Mouse (Mus musculus) neural tube, embryonic 12.5 days (tissue): ENCODE results near the gene Fbln1. TPM values are rescaled to one million over a fixed set of nuclear protein-coding genes. Genes with fewer than 3 reads are reported as not detected.
"Not testable (repeated sequence)": the region's sequence is repeated elsewhere in the genome, so short reads cannot be mapped to it uniquely, and the experiment has no call there.

Source experiments
- ATAC-seq: fragments of 200-750 bp; cut with Nextera tagmentation; 2 replicates; pipeline ENCODE4 v1.8.0; 2017; ENCODE audit warnings: low read depth, mild to moderate bottlenecking, moderate TSS enrichment, moderate library complexity; ENCODE audit not compliant: low FRiP score
- H3K27ac ChIP-seq: fragments of 300-500 bp; sonication (generic); 2 replicates; pipeline ENCODE4 v1.5.1; 2016
- H3K27me3 ChIP-seq: fragments of 300-500 bp; sonication (generic); replicated peaks from 2 replicates; pipeline ENCODE4 v1.6.1; 2016; ENCODE audit warnings: mild to moderate bottlenecking
- H3K36me3 ChIP-seq: fragments of 300-500 bp; sonication (generic); 2 replicates; pipeline ENCODE4 v1.6.1; 2016; ENCODE audit warnings: mild to moderate bottlenecking
- H3K4me1 ChIP-seq: fragments of 300-500 bp; sonication (generic); 2 replicates; pipeline ENCODE4 v1.6.1; 2016
- H3K4me2 ChIP-seq: fragments of 300-500 bp; sonication (generic); replicated peaks from 2 replicates; pipeline ENCODE4 v1.6.1; 2016; ENCODE audit warnings: mild to moderate bottlenecking
- H3K4me3 ChIP-seq: fragments of 300-500 bp; sonication (generic); 2 replicates; pipeline ENCODE4 v1.5.1; 2016
- H3K9ac ChIP-seq: fragments of 300-500 bp; sonication (generic); 2 replicates; pipeline ENCODE4 v1.6.1; 2016; ENCODE audit warnings: mild to moderate bottlenecking
- H3K9me3 ChIP-seq: fragments of 300-500 bp; sonication (generic); 2 replicates; pipeline ENCODE4 v1.6.1; 2016; ENCODE audit warnings: mild to moderate bottlenecking
- WGBS: fragments of 180-500 bp; shearing (Covaris S2); methylation state at CpG from one replicate; pipeline ENCODE4 v1.1.7; 2016; 5-methylcytosine and 5-hydroxymethylcytosine counted together
- polyA plus RNA-seq: library from polyadenylated mRNA; unstranded; fragments of >200 nt; fragmentation: Nextera tagmentation; extraction: Ambion mirVana; gene quantifications from 2 replicates; pipeline ENCODE4 v1.2.1, GENCODE M21; 2016

The Fbln1 gene
- polyA plus RNA-seq, 1 experiment from 2014 or later = 102 TPM

DNA sequence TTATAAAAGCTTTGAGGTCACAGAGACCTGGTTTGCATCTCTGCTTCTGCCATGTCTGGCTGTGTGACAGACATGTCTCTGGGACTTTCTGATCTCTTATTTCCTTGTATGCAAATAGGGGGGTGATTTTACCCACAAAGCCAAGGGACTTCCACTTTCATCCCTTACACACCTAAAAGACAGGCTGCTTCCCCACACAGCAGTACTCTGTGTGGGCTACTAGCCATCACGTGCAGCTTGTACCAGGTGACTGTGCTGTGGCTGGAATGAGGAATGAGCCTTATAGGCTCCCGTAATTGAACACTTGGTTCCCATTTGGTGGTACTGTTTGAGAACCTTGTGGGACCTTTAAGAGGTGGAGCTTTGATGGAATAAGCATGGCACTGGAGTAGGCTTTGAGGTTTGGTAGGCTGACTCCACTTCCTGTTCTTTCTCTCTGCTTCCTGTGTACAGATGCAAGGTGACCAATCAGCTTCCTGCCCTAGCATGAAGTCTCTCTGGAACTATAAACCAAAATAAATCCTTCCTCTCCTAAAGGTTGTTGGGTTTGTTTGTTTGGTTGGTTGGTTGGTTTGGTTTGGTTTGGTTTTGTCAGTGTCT is 101.4 kb downstream of the Fbln1 start:
- no peak overlapping the region for H3K9ac ChIP-seq
- peaks cover 3% of the 10 kb centered on the region; the same call in 1 of the 2 replicates for H3K9me3 ChIP-seq
- H3K36me3 ChIP-seq = no peaks in the 10 kb centered on the region
- ATAC-seq = no peak
- H3K4me1 ChIP-seq = peaks cover 3% of the 10 kb centered on the region; the same call in 1 of the 2 replicates
- no peak overlapping the region for H3K4me3 ChIP-seq
- no peaks in the 10 kb centered on the region for H3K27me3 ChIP-seq
- H3K27ac ChIP-seq = no peak overlapping the region
- H3K4me2 ChIP-seq = no peak overlapping the region
- WGBS = 93% methylated on average over 2 of the region's 2 CpGs

GRCm38 (mm10) chr15:85311058-85311657 is 105.4 kb downstream of the Fbln1 start:
- 71% methylated on average over 10 of the region's 10 CpGs for WGBS
- Histone ChIP-seq H3K27ac (no peak overlapping the region), H3K4me2 (no peak overlapping the region), H3K4me1 (peaks cover 10% of the 10 kb centered on the region), H3K4me3 (no peak overlapping the region), H3K9ac (no peak overlapping the region), H3K36me3 (no peaks in the 10 kb centered on the region), H3K27me3 (no peaks in the 10 kb centered on the region), H3K9me3 (0 out of 2 replicates have a peak, but pooled peaks cover 3% of the 10 kb centered on the region)
- no peak for ATAC-seq

- no peak overlapping the region for H3K4me3 ChIP-seq
- peak; percentile 85; the same call in 1 of the 2 replicates for ATAC-seq
- no peak overlapping the region for H3K4me2 ChIP-seq
- peaks cover 4% of the 10 kb centered on the region for H3K27me3 ChIP-seq
- peaks cover 20% of the 10 kb centered on the region for H3K4me1 ChIP-seq
- WGBS = 44% methylated on average over 12 of the region's 13 CpGs
- H3K27ac ChIP-seq = no peak overlapping the region
- no peaks in the 10 kb centered on the region for H3K36me3 ChIP-seq
- H3K9me3 ChIP-seq = no peaks in the 10 kb centered on the region
- no peak overlapping the region for H3K9ac ChIP-seq
These were observed 109.8 kb downstream of the Fbln1 start for GRCm38 (mm10) chr15:85315378-85316025.

- Histone ChIP-seq H3K9me3 (no peaks in the 10 kb centered on the region), H3K36me3 (no peaks in the 10 kb centered on the region), H3K4me2 (no peak overlapping the region), H3K4me1 (peaks cover 20% of the 10 kb centered on the region), H3K4me3 (no peak overlapping the region), H3K27me3 (peaks cover 4% of the 10 kb centered on the region), H3K27ac (no peak overlapping the region), H3K9ac (no peak overlapping the region)
- 56% methylated on average over 14 of the region's 14 CpGs for WGBS
- ATAC-seq = peak; percentile 50; the same call in 1 of the 2 replicates
These were observed 110.8 kb downstream of the Fbln1 start for GRCm38 (mm10) chr15:85316342-85317140.

DNA sequence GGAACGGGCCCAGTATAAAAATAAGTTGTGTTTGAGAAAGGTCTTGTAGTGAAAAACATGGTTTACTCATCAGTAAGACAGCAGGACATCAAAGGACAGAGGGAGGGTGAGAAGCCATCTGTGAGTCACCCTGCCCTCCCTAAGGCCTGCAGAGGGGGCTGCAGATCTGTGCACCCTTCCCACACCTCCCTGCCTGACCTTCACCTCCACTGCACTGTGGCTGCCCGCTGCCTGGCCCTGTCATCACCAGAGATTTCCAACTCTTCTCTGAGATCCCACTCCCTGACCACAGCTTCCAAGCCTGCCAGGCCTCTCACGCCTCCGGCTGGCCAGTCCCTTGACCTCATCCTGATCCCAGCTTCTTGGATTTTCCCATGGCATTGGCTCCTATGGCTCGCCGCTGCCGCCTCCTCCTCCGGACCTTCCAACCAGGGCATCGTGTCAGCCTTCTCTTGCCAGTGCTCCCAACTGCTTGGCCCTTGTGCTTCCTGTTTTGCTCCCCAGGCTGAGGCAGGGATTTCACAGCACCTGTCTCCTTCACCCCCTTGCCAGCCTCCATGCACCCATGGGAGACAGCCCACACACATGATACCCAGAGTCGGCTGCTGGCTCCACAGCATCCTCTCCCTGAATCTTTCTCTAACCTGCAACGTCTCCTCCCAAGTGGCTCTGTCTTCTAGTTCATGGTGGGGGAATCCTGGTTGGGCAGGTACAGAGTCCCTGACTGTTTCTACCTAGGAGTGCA is 114.3 kb downstream of the Fbln1 start:
- no peak for ATAC-seq
- Histone ChIP-seq H3K4me2 (no peak overlapping the region), H3K4me3 (no peak overlapping the region), H3K9me3 (no peaks in the 10 kb centered on the region), H3K27me3 (peaks cover 4% of the 10 kb centered on the region), H3K9ac (no peak overlapping the region), H3K27ac (no peak overlapping the region), H3K4me1 (peaks cover 20% of the 10 kb centered on the region), H3K36me3 (no peaks in the 10 kb centered on the region)
- WGBS = 76% methylated on average over 11 of the region's 11 CpGs

DNA sequence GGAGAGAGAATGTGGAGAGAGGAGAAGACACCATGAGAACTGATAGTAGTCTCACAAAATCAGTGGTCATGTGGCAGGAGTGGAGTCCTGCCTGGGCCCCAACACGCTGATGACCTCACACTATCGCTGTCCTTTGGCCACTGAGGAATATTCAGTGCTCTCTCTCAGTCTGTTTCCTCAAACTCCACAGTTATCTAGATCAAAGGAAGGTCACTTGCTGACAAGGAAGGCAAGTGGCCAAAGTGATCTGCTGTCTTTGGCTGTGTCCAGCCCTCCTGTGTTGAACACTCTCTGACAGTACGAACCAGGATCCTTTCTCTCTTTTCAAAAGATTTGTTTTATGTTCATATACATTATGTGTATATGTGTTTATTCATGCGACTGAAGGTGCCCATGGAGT is 117.5 kb downstream of the Fbln1 start:
- 91% methylated on average over 4 of the region's 4 CpGs for WGBS
- no peak for ATAC-seq
- no peak overlapping the region for H3K27ac ChIP-seq

DNA sequence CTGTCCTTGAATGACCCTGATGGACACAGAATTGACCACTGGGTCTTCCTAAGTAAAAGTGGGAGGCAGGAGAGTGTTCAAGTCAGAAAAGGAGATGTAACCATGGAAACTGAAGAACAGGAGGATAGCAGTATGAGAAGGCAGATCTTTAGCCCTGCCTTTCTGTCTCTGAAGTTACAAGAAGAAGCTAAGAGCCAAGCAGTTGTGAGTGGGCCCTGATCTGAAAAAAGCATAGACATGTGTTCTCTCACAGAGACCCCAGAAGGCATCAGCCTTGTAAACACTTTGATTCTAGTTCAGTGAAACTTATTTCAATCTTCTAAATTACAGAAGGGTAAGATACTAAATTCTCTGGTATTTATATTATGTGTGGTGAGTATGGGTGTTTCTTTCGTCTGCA is 118.7 kb downstream of the Fbln1 start:
- Histone ChIP-seq H3K9ac (no peak overlapping the region), H3K36me3 (no peaks in the 10 kb centered on the region), H3K4me3 (no peak overlapping the region), H3K9me3 (no peaks in the 10 kb centered on the region), H3K27me3 (no peaks in the 10 kb centered on the region), H3K4me1 (0 out of 2 replicates have a peak, but pooled peaks cover 3% of the 10 kb centered on the region), H3K27ac (no peak overlapping the region), H3K4me2 (no peak overlapping the region)
- WGBS = 89% methylated on average over 1 of the region's 1 CpGs
- no peak for ATAC-seq

More for the DNA sequence above, 117.5 kb downstream of the Fbln1 start:
- H3K4me3 ChIP-seq = no peak overlapping the region
- no peaks in the 10 kb centered on the region for H3K27me3 ChIP-seq
- no peaks in the 10 kb centered on the region for H3K36me3 ChIP-seq
- H3K4me1 ChIP-seq = 0 out of 2 replicates have a peak, but pooled peaks cover 3% of the 10 kb centered on the region
- no peaks in the 10 kb centered on the region for H3K9me3 ChIP-seq
- H3K9ac ChIP-seq = no peak overlapping the region
- no peak overlapping the region for H3K4me2 ChIP-seq

GRCm38 (mm10) chr15:85327808-85328207 is 122.1 kb downstream of the Fbln1 start:
- H3K36me3 ChIP-seq = no peaks in the 10 kb centered on the region
- H3K9me3 ChIP-seq = no peaks in the 10 kb centered on the region
- H3K4me1 ChIP-seq = 0 out of 2 replicates have a peak, but pooled peaks cover 3% of the 10 kb centered on the region
- H3K4me2 ChIP-seq = no peak overlapping the region
- no peaks in the 10 kb centered on the region for H3K27me3 ChIP-seq
- no peak overlapping the region for H3K9ac ChIP-seq
- no peak for ATAC-seq
- H3K27ac ChIP-seq = no peak overlapping the region
- H3K4me3 ChIP-seq = no peak overlapping the region
- WGBS = 66% methylated on average over 11 of the region's 11 CpGs

- WGBS = 86% methylated on average over 2 of the region's 2 CpGs
- H3K9ac ChIP-seq, H3K4me3 ChIP-seq: not testable (repeated sequence)
These were observed 122.7 kb downstream of the Fbln1 start for GRCm38 (mm10) chr15:85328455-85328854.

GRCm38 (mm10) chr15:85329096-85329495 is 123.3 kb downstream of the Fbln1 start:
- Histone ChIP-seq H3K9ac (no peak overlapping the region), H3K4me2 (no peak overlapping the region), H3K27me3 (no peaks in the 10 kb centered on the region), H3K4me3 (no peak overlapping the region), H3K9me3 (no peaks in the 10 kb centered on the region), H3K4me1 (0 out of 2 replicates have a peak, but pooled peaks cover 3% of the 10 kb centered on the region), H3K36me3 (no peaks in the 10 kb centered on the region), H3K27ac (no peak overlapping the region)
- ATAC-seq = no peak
- 93% methylated on average over 5 of the region's 5 CpGs for WGBS

More at GRCm38 (mm10) chr15:85328455-85328854, 122.7 kb downstream of the Fbln1 start:
- H3K27me3 ChIP-seq, ATAC-seq, H3K36me3 ChIP-seq, H3K27ac ChIP-seq, H3K4me2 ChIP-seq, H3K9me3 ChIP-seq, H3K4me1 ChIP-seq: not testable (repeated sequence)

GRCm38 (mm10) chr15:85330024-85330423 is 124.3 kb downstream of the Fbln1 start:
- 91% methylated on average over 6 of the region's 6 CpGs for WGBS

More at GRCm38 (mm10) chr15:85330024-85330423, 124.3 kb downstream of the Fbln1 start:
- Histone ChIP-seq H3K9ac (no peak overlapping the region), H3K36me3 (no peaks in the 10 kb centered on the region), H3K4me3 (no peak overlapping the region), H3K4me2 (no peak overlapping the region), H3K27me3 (no peaks in the 10 kb centered on the region), H3K4me1 (0 out of 2 replicates have a peak, but pooled peaks cover 3% of the 10 kb centered on the region), H3K27ac (no peak overlapping the region), H3K9me3 (no peaks in the 10 kb centered on the region)
- no peak for ATAC-seq
